Mouse (Mus musculus): ENCODE results near the gene Tssk3.

DNA sequence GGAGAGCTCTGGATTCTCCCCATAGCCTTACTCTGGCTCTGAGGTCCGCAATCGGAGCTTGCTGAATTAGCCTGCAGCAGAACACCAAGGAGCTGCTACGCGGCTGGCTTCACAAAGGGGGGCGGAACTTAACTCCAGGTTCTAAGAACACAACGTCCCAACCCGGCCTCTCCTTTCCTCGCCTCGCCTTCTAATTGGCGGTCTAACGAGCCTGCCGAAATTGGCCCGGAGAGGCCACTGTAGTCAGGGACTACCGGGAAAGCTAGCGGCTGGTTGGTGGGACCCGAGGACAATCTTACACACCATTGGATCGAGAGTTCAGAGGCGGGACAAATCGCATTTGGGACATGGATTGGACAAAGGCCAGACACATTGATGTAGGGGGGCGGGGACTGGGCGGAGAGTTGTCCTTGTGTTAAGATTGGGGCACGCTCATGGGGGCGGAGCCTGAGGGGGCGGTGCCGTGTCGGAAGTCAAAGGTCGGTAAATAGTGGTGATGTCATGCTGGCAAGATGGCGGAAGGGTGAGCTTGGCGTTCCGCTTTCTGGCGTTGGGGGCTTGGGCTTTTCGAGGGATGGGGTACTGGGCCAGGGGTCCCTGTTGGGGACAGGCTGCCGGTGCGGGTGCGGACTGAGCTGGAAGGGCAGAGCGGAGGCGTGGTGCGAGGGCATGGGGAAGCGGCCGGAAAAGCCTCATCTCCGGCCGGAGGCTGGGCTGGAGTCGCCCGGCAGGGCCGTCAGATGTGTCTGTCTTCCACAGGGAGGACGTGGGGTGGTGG, 29.4 kb downstream of the Tssk3 start, which contains the start of gene Bsdc1:
- TF ChIP-seq CTCF (IDR thresholded peaks at IDR 0.05; ENCODE audit: borderline replicate concordance, control insufficient read depth, extremely low read depth, insufficient read depth, low read length, poor library complexity): 0 out of 2 replicates have a peak, but pooled peaks have one; percentile 49
- peak; percentile 56 for TF ChIP-seq POLR2A (IDR thresholded peaks at IDR 0.05; ENCODE audit: control insufficient read depth, extremely low read depth, insufficient read depth, low read length, poor library complexity)
